Mouse (Mus musculus): Measurements from ENCODE around the gene Arih2. TPM values are rescaled to one million over a fixed set of nuclear protein-coding genes. Genes with fewer than 3 reads are reported as not detected.

Arih2 gene
- polyA plus RNA-seq, 1 experiment from 2014 or later: 38.8 TPM

- Histone ChIP-seq H3K4me3 (ENCODE audit: low read length) (no peak overlapping the region), H3K4me1 (ENCODE audit: control insufficient read depth, insufficient read depth, low read length) (no peaks in the 10 kb centered on the region), H3K27me3 (ENCODE audit: control insufficient read depth, insufficient read depth, low read length) (no peaks in the 10 kb centered on the region), H3K9me3 (ENCODE audit: control insufficient read depth, low read length) (no peaks in the 10 kb centered on the region), H3K4me2 (replicated peaks; ENCODE audit: low read depth, low read length) (no peak overlapping the region), H3K36me3 (ENCODE audit: control insufficient read depth, insufficient read depth, low read length) (peaks cover 41% of the 10 kb centered on the region), H3K9ac (ENCODE audit: low read depth, low read length) (no peak overlapping the region), H3K27ac (ENCODE audit: low read depth, low read length) (no peak overlapping the region)
- 83% methylated on average over 4 of the region's 4 CpGs for WGBS
- ATAC-seq (ENCODE audit: low FRiP score, low TSS enrichment): no peak
These were observed 47.2 kb downstream of the Arih2 start for GRCm38 (mm10) chr9:108601986-108602385.

- no peaks in the 10 kb centered on the region for H3K4me1 ChIP-seq (ENCODE audit: control insufficient read depth, insufficient read depth, low read length)
- no peak overlapping the region for H3K4me2 ChIP-seq (replicated peaks; ENCODE audit: low read depth, low read length)
- no peak overlapping the region for H3K9ac ChIP-seq (ENCODE audit: low read depth, low read length)
- H3K4me3 ChIP-seq (ENCODE audit: low read length): no peak overlapping the region
- 50% methylated on average over 2 of the region's 2 CpGs for WGBS
- no peaks in the 10 kb centered on the region for H3K9me3 ChIP-seq (ENCODE audit: control insufficient read depth, low read length)
- no peaks in the 10 kb centered on the region for H3K27me3 ChIP-seq (ENCODE audit: control insufficient read depth, insufficient read depth, low read length)
- peaks cover 24% of the 10 kb centered on the region for H3K36me3 ChIP-seq (ENCODE audit: control insufficient read depth, insufficient read depth, low read length)
- ATAC-seq (ENCODE audit: low FRiP score, low TSS enrichment): no peak
- H3K27ac ChIP-seq (ENCODE audit: low read depth, low read length): no peak overlapping the region
These were observed 49.2 kb downstream of the Arih2 start for GRCm38 (mm10) chr9:108600011-108600410.

- Histone ChIP-seq H3K9me3 (ENCODE audit: control insufficient read depth, low read length) (no peaks in the 10 kb centered on the region), H3K27ac (ENCODE audit: low read depth, low read length) (no peak overlapping the region), H3K4me3 (ENCODE audit: low read length) (no peak overlapping the region), H3K36me3 (ENCODE audit: control insufficient read depth, insufficient read depth, low read length) (peaks cover 15% of the 10 kb centered on the region), H3K4me2 (replicated peaks; ENCODE audit: low read depth, low read length) (no peak overlapping the region), H3K27me3 (ENCODE audit: control insufficient read depth, insufficient read depth, low read length) (no peaks in the 10 kb centered on the region), H3K9ac (ENCODE audit: low read depth, low read length) (no peak overlapping the region), H3K4me1 (ENCODE audit: control insufficient read depth, insufficient read depth, low read length) (no peaks in the 10 kb centered on the region)
- WGBS: 74% methylated on average over 4 of the region's 4 CpGs
- ATAC-seq (ENCODE audit: low FRiP score, low TSS enrichment): no peak
These were observed 50.1 kb downstream of the Arih2 start for GRCm38 (mm10) chr9:108599021-108599566.

- H3K27me3 ChIP-seq (ENCODE audit: control insufficient read depth, insufficient read depth, low read length): no peaks in the 10 kb centered on the region
- H3K4me3 ChIP-seq (ENCODE audit: low read length): peak within 1 kb of the TSS; percentile 75
- H3K36me3 ChIP-seq (ENCODE audit: control insufficient read depth, insufficient read depth, low read length): no peaks in the 10 kb centered on the region
- ATAC-seq (ENCODE audit: low FRiP score, low TSS enrichment): peak; percentile 82
- H3K27ac ChIP-seq (ENCODE audit: low read depth, low read length): no peak within 1 kb of the TSS; the same call in 1 of the 2 replicates
- H3K9ac ChIP-seq (ENCODE audit: low read depth, low read length): peak within 1 kb of the TSS; percentile 76
- H3K4me1 ChIP-seq (ENCODE audit: control insufficient read depth, insufficient read depth, low read length): no peaks in the 10 kb centered on the region
- 2% methylated on average over 66 of the region's 69 CpGs for WGBS
- no peaks in the 10 kb centered on the region for H3K9me3 ChIP-seq (ENCODE audit: control insufficient read depth, low read length)
- H3K4me2 ChIP-seq (replicated peaks; ENCODE audit: low read depth, low read length): peak within 1 kb of the TSS; percentile 93
These were observed 52.0 kb downstream of the Arih2 start, which contains the start of gene P4htm for GRCm38 (mm10) chr9:108596998-108597764. Gene P4htm, minus strand, starts transcription at chr9:108597667.

GRCm38 (mm10) chr9:108594354-108594753 lies 54.8 kb downstream of the Arih2 start:
- no peaks in the 10 kb centered on the region for H3K4me1 ChIP-seq (ENCODE audit: control insufficient read depth, insufficient read depth, low read length)
- 87% methylated on average over 3 of the region's 3 CpGs for WGBS
- H3K4me2 ChIP-seq (replicated peaks; ENCODE audit: low read depth, low read length): no peak overlapping the region
- ATAC-seq (ENCODE audit: low FRiP score, low TSS enrichment): no peak
- H3K9ac ChIP-seq (ENCODE audit: low read depth, low read length): no peak overlapping the region
- no peak overlapping the region for H3K4me3 ChIP-seq (ENCODE audit: low read length)
- H3K36me3 ChIP-seq (ENCODE audit: control insufficient read depth, insufficient read depth, low read length): no peaks in the 10 kb centered on the region
- no peak overlapping the region for H3K27ac ChIP-seq (ENCODE audit: low read depth, low read length)
- no peaks in the 10 kb centered on the region for H3K27me3 ChIP-seq (ENCODE audit: control insufficient read depth, insufficient read depth, low read length)
- H3K9me3 ChIP-seq (ENCODE audit: control insufficient read depth, low read length): no peaks in the 10 kb centered on the region

- Histone ChIP-seq H3K4me3 (ENCODE audit: low read length) (no peak overlapping the region), H3K9me3 (ENCODE audit: control insufficient read depth, low read length) (no peaks in the 10 kb centered on the region), H3K9ac (ENCODE audit: low read depth, low read length) (no peak overlapping the region), H3K4me2 (replicated peaks; ENCODE audit: low read depth, low read length) (no peak overlapping the region), H3K36me3 (ENCODE audit: control insufficient read depth, insufficient read depth, low read length) (no peaks in the 10 kb centered on the region), H3K4me1 (ENCODE audit: control insufficient read depth, insufficient read depth, low read length) (peaks cover 14% of the 10 kb centered on the region), H3K27ac (ENCODE audit: low read depth, low read length) (no peak overlapping the region), H3K27me3 (ENCODE audit: control insufficient read depth, insufficient read depth, low read length) (no peaks in the 10 kb centered on the region)
- no peak for ATAC-seq (ENCODE audit: low FRiP score, low TSS enrichment)
- 80% methylated on average over 4 of the region's 4 CpGs for WGBS
These were observed 57.7 kb downstream of the Arih2 start for GRCm38 (mm10) chr9:108591462-108591861.

- no peak; the same call in 1 of the 2 replicates for ATAC-seq (ENCODE audit: low FRiP score, low TSS enrichment)
- peaks cover 14% of the 10 kb centered on the region for H3K4me1 ChIP-seq (ENCODE audit: control insufficient read depth, insufficient read depth, low read length)
- no peak overlapping the region for H3K9ac ChIP-seq (ENCODE audit: low read depth, low read length)
- peak overlapping the region; percentile 57 for H3K27ac ChIP-seq (ENCODE audit: low read depth, low read length)
- H3K4me2 ChIP-seq (replicated peaks; ENCODE audit: low read depth, low read length): no peak overlapping the region
- H3K36me3 ChIP-seq (ENCODE audit: control insufficient read depth, insufficient read depth, low read length): no peaks in the 10 kb centered on the region
- 68% methylated on average over 5 of the region's 5 CpGs for WGBS
- no peaks in the 10 kb centered on the region for H3K9me3 ChIP-seq (ENCODE audit: control insufficient read depth, low read length)
- no peaks in the 10 kb centered on the region for H3K27me3 ChIP-seq (ENCODE audit: control insufficient read depth, insufficient read depth, low read length)
- H3K4me3 ChIP-seq (ENCODE audit: low read length): no peak overlapping the region
These were observed 60.0 kb downstream of the Arih2 start for GRCm38 (mm10) chr9:108589229-108589628.

- 2% methylated on average over 14 of the region's 14 CpGs for WGBS
- Histone ChIP-seq H3K4me3 (ENCODE audit: low read length) (peak overlapping the region; percentile 12), H3K27ac (ENCODE audit: low read depth, low read length) (peak overlapping the region; percentile 72), H3K4me2 (replicated peaks; ENCODE audit: low read depth, low read length) (peak overlapping the region; percentile 33), H3K9ac (ENCODE audit: low read depth, low read length) (peak overlapping the region; percentile 23; the same call in 1 of the 2 replicates), H3K27me3 (ENCODE audit: control insufficient read depth, insufficient read depth, low read length) (no peaks in the 10 kb centered on the region), H3K9me3 (ENCODE audit: control insufficient read depth, low read length) (no peaks in the 10 kb centered on the region), H3K4me1 (ENCODE audit: control insufficient read depth, insufficient read depth, low read length) (peaks cover 14% of the 10 kb centered on the region), H3K36me3 (ENCODE audit: control insufficient read depth, insufficient read depth, low read length) (no peaks in the 10 kb centered on the region; the same call in 1 of the 2 replicates)
- peak; percentile 97 for ATAC-seq (ENCODE audit: low FRiP score, low TSS enrichment)
These were observed 61.5 kb downstream of the Arih2 start for GRCm38 (mm10) chr9:108587571-108588180.

GRCm38 (mm10) chr9:108579344-108579690 lies 69.9 kb downstream of the Arih2 start:
- H3K27me3 ChIP-seq (ENCODE audit: control insufficient read depth, insufficient read depth, low read length): no peaks in the 10 kb centered on the region
- H3K9me3 ChIP-seq (ENCODE audit: control insufficient read depth, low read length): no peaks in the 10 kb centered on the region
- peak overlapping the region; percentile 64 for H3K4me2 ChIP-seq (replicated peaks; ENCODE audit: low read depth, low read length)
- peak overlapping the region; percentile 88 for H3K27ac ChIP-seq (ENCODE audit: low read depth, low read length)
- H3K4me1 ChIP-seq (ENCODE audit: control insufficient read depth, insufficient read depth, low read length): peaks cover 29% of the 10 kb centered on the region
- 61% methylated on average over 5 of the region's 5 CpGs for WGBS
- ATAC-seq (ENCODE audit: low FRiP score, low TSS enrichment): peak; percentile 1; the same call in 1 of the 2 replicates
- H3K4me3 ChIP-seq (ENCODE audit: low read length): peak overlapping the region; percentile 83
- H3K9ac ChIP-seq (ENCODE audit: low read depth, low read length): peak overlapping the region; percentile 95
- H3K36me3 ChIP-seq (ENCODE audit: control insufficient read depth, insufficient read depth, low read length): peaks cover 22% of the 10 kb centered on the region
